Mouse (Mus musculus) cerebellum, adult 2 months (tissue): ENCODE measurements at regions not wholly inside any gene's neighbourhood (a gene's known extent, or its start where the extent isn't known, plus 50 kb on each side); places are given as distances from the start of the nearest gene placed in this dataset.
A peak's percentile ranks its signal among the peaks of the same experiment; 100 is the strongest.
"Not testable (repeated sequence)": the region's sequence is repeated elsewhere in the genome, so short reads cannot be mapped to it uniquely, and the experiment has no call there.

Source experiments
- DNase-seq, 2 experiments: peaks; one replicate each; pipeline ENCODE4 v3.0.0; 2021
- H3K27ac ChIP-seq: fragments of 200-500 bp; 2 replicates; pipeline ENCODE4 v1.5.1; 2012; ENCODE audit warnings: low read length, control low read depth, inconsistent platforms; ENCODE audit not compliant: insufficient read depth
- H3K27me3 ChIP-seq: fragments of 200-500 bp; 2 replicates; pipeline ENCODE4 v1.6.1; 2012; ENCODE audit warnings: inconsistent platforms, mild to moderate bottlenecking, low read length, moderate library complexity; ENCODE audit not compliant: control insufficient read depth, insufficient read depth
- H3K4me1 ChIP-seq: fragments of 200-500 bp; 2 replicates; pipeline ENCODE4 v1.6.1; 2011; ENCODE audit warnings: low read length; ENCODE audit not compliant: control insufficient read depth, insufficient read depth
- H3K4me3 ChIP-seq: fragments of 200-500 bp; replicated peaks from 2 replicates; pipeline ENCODE3; 2011; ENCODE audit warnings: mild to moderate bottlenecking, low read depth, low read length, control low read depth; ENCODE audit not compliant: insufficient read depth
- CTCF ChIP-seq: fragments of 200-500 bp; IDR thresholded peaks from 2 replicates; pipeline ENCODE4 v1.5.1; 2011; ENCODE audit warnings: low read depth, mild to moderate bottlenecking, control low read depth, low read length, moderate library complexity, borderline replicate concordance; ENCODE audit not compliant: insufficient read depth
- POLR2A ChIP-seq: fragments of 200-500 bp; IDR thresholded peaks from 2 replicates; pipeline ENCODE4 v1.6.1; 2011; ENCODE audit warnings: low read length, control low read depth, borderline replicate concordance; ENCODE audit not compliant: insufficient read depth
- WGBS: fragments of 180-500 bp; shearing (Covaris S2); methylation state at CpG from one replicate; pipeline ENCODE4 v1.1.7; 2018; 5-methylcytosine and 5-hydroxymethylcytosine counted together

- 91% methylated on average over 2 of the region's 2 CpGs for WGBS
- Histone ChIP-seq H3K4me1 (no peaks in the 10 kb centered on the region), H3K4me3 (no peak overlapping the region), H3K27me3 (no peaks in the 10 kb centered on the region), H3K27ac (no peak overlapping the region)
- TF ChIP-seq POLR2A (no peak), CTCF (no peak)
- DNase-seq = no peak
Measured at GRCm38 (mm10) chr1:101524447-101524846, 1751.9 kb downstream of the Cntnap5b start.

- Histone ChIP-seq H3K4me1 (no peaks in the 10 kb centered on the region), H3K4me3 (no peak overlapping the region), H3K27me3 (no peaks in the 10 kb centered on the region), H3K27ac (no peak overlapping the region)
- WGBS = 62% methylated on average over 3 of the region's 3 CpGs
- DNase-seq = no peak
- TF ChIP-seq CTCF (no peak), POLR2A (no peak)
Measured at GRCm38 (mm10) chr1:101530001-101530400, 1757.4 kb downstream of the Cntnap5b start.

- no peaks in the 10 kb centered on the region for H3K27me3 ChIP-seq
- TF ChIP-seq CTCF (no peak), POLR2A (no peak)
- H3K4me1 ChIP-seq = no peaks in the 10 kb centered on the region
- 65% methylated on average over 1 of the region's 1 CpGs for WGBS
- H3K4me3 ChIP-seq = no peak overlapping the region
- H3K27ac ChIP-seq = no peak overlapping the region
- no peak for DNase-seq
Measured at GRCm38 (mm10) chr1:101572256-101572655, 1799.7 kb downstream of the Cntnap5b start.

DNA sequence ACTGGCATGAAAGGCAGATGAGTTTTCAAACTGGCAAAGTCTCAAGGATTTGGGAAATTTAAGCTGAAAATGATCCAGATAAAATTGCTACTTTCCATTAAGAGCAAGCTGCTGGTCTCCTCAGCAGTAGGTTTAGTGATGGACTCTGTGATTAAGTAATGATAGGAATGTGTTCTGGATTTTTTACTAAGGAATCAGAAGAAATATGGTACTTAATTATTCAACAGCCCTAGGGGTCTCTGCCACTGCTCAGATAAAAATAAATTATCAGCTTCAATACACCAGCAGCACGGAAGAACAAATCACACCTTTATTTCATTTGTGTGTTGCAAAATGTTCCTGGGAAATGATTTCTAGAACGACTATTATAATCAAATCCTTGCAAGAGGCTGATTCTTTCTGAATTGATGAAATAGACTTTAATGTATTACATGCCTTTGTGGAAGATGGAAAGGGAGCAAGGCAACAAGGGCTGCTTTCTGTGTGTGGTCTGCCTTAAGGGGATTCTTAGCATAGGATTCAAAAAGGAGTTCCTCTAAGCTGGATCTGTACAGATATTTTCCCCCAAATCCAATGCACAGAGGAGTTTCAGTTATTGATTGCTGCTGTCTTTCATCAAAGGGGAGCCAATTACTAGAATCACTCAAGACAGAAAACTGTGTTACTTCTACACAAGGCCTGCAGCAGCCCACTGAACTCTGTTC lies 1812.9 kb downstream of the Cntnap5b start:
- TF ChIP-seq POLR2A = no peak
- no peak for TF ChIP-seq CTCF
- no peak for DNase-seq
- WGBS = 54% methylated on average over 2 of the region's 2 CpGs

DNA sequence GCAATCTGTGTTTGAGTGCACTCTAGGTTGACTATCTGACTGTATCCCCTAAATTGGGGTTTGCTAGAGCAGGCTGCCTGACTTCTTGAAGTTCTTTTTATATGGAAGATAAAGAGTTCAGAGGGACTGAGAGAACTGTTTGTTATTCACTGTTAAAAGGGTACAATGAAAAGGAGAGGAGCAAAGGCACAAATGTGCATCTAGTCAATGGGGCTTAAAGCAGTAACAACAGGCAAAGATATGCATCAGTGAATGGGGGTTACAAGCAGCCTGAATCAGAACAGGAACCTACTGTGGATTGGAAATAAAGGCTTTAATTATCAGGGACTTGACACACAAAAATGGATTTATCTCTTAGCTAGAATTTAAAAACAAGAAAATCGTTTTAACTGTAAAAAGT lies 1855.9 kb downstream of the Cntnap5b start:
- no peak overlapping the region for H3K4me3 ChIP-seq
- no peaks in the 10 kb centered on the region for H3K4me1 ChIP-seq
- WGBS = 2% methylated on average over 1 of the region's 1 CpGs
- TF ChIP-seq CTCF = no peak
- TF ChIP-seq POLR2A = no peak
- no peak overlapping the region for H3K27ac ChIP-seq
- no peak for DNase-seq
- H3K27me3 ChIP-seq = no peaks in the 10 kb centered on the region

More for the DNA sequence above, 1812.9 kb downstream of the Cntnap5b start:
- no peaks in the 10 kb centered on the region for H3K4me1 ChIP-seq
- no peak overlapping the region for H3K27ac ChIP-seq
- H3K27me3 ChIP-seq = no peaks in the 10 kb centered on the region
- H3K4me3 ChIP-seq = no peak overlapping the region

DNA sequence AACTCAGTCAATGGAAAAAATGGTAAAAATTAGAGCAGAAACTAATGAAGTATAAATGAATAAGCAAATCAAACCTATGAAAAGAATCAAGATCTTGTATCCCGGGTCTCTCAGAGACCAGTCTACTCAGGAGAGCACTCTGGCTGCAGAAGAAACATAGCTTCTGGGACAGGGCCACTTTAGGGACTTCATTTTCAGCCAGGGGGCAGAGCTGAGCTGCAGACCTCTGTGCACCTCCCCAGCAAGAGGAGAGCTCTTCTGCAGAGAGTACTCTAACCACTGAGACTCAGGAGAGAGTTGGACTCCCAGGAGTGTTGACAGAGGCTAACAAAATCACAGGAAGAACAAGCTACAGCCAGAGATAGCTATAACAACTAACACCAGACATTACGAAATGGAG lies 1856.4 kb downstream of the Cntnap5b start:
- TF ChIP-seq CTCF (no peak), POLR2A (no peak)
- no peaks in the 10 kb centered on the region for H3K27me3 ChIP-seq
- no peak overlapping the region for H3K27ac ChIP-seq
- H3K4me1 ChIP-seq = no peaks in the 10 kb centered on the region
- no peak overlapping the region for H3K4me3 ChIP-seq
- 71% methylated on average over 2 of the region's 2 CpGs for WGBS
- DNase-seq = no peak

- not testable (repeated sequence) for DNase-seq, H3K27ac ChIP-seq, H3K4me3 ChIP-seq, H3K27me3 ChIP-seq, H3K4me1 ChIP-seq
- 94% methylated on average over 2 of the region's 2 CpGs for WGBS
Measured at GRCm38 (mm10) chr1:101664287-101664686, 1891.7 kb downstream of the Cntnap5b start.

DNA sequence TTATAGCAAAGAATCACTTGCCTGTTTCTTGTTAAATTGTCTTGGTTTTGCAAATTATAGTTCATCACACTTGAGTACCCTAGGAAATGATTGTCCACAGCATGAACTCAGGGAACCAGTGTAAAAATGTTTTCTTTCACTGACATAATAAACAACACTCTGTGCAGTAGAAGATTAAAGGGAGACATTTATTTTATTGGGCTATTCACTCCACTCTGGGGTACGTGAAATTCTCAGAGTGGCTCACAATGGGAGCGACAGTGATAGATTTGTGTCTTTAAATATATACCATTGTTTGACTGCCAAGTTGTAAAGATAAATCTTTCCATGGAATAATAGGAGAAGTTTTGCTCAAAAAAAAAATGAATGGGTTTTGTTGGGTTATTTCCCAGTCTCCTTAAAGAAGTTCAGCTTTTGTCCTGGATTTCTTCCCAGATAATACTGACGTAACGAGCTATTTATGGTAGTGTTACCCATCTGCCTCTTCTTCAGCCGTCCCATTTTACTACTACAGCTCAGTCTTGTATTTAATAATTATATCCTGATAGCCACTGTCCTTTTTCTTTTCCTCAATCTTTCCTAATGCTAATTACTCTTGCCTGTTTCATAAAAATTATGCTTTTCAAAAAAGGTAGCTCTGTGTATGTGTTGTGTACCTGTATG lies 1911.3 kb downstream of the Cntnap5b start:
- peak in 1 of 2 experiments; percentile 10 for DNase-seq
- TF ChIP-seq POLR2A (no peak), CTCF (no peak)
- Histone ChIP-seq H3K4me3 (no peak overlapping the region), H3K27me3 (no peaks in the 10 kb centered on the region), H3K4me1 (no peaks in the 10 kb centered on the region), H3K27ac (no peak overlapping the region)
- 16% methylated on average over 5 of the region's 5 CpGs for WGBS
